Mouse (Mus musculus): Measurements from ENCODE around the gene Galnt16. TPM values are rescaled to one million over a fixed set of nuclear protein-coding genes. Genes with fewer than 3 reads are reported as not detected.

Galnt16 gene
- total and polyA plus RNA-seq, 2 experiments from 2014 or later = 28.2 to 67.9 TPM

DNA sequence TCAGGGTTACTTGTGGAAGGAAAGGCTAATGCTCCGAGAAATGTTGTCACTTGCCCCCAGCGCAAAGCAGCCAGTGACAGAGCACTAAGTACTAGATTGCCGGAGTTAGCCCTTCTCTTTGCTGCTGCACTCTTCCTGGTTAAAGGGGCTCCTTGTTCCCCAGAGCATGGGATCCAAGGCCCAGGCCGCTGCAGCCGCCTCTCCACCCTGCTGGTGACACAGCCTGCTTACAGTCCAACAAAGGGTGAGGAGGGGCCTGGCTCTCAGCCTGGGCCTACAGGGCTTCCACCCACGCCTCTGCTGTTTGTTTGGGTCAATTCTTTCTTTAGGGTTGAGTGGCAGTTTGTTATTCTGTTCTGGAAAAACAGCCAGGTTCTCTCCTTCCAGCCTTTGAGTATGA lies 80.7 kb downstream of the Galnt16 start:
- H3K27ac ChIP-seq = peak overlapping the region; percentile 52; the same call in 1 of the 2 replicates
- 20% methylated on average over 6 of the region's 6 CpGs for WGBS
- H3K4me2 ChIP-seq (ENCODE audit: low read depth, low read length) = no peak overlapping the region
- H3K36me3 ChIP-seq (ENCODE audit: insufficient read depth, low read length) = no peaks in the 10 kb centered on the region
- no peaks in the 10 kb centered on the region for H3K27me3 ChIP-seq (ENCODE audit: insufficient read depth, low read length)
- ATAC-seq (peak; percentile 88), DNase-seq (ENCODE audit: low spot score) (peak; percentile 69)
- peak; percentile 44; the same call in 1 of the 2 replicates for TF ChIP-seq CTCF (IDR thresholded peaks at IDR 0.05; ENCODE audit: low read depth)
- no peak overlapping the region for H3K9ac ChIP-seq (replicated peaks; ENCODE audit: low read length)
- no peaks in the 10 kb centered on the region for H3K9me3 ChIP-seq (ENCODE audit: low read length)
- no peak overlapping the region for H3K4me3 ChIP-seq (ENCODE audit: low read length)
- peaks cover 2% of the 10 kb centered on the region for H3K4me1 ChIP-seq (ENCODE audit: insufficient read depth, low read length)

- DNase-seq (ENCODE audit: low spot score) (peak; percentile 39), ATAC-seq (peak; percentile 30; the same call in 1 of the 2 replicates)
- WGBS = 65% methylated on average over 9 of the region's 9 CpGs
- no peak overlapping the region for H3K4me3 ChIP-seq (ENCODE audit: low read length)
- no peaks in the 10 kb centered on the region for H3K36me3 ChIP-seq (ENCODE audit: insufficient read depth, low read length)
- TF ChIP-seq CTCF (IDR thresholded peaks at IDR 0.05; ENCODE audit: low read depth) = no peak
- H3K4me2 ChIP-seq (ENCODE audit: low read depth, low read length) = no peak overlapping the region
- H3K27ac ChIP-seq = no peak overlapping the region
- H3K4me1 ChIP-seq (ENCODE audit: insufficient read depth, low read length) = peaks cover 8% of the 10 kb centered on the region
- H3K9ac ChIP-seq (replicated peaks; ENCODE audit: low read length) = no peak overlapping the region
- H3K9me3 ChIP-seq (ENCODE audit: low read length) = no peaks in the 10 kb centered on the region
- H3K27me3 ChIP-seq (ENCODE audit: insufficient read depth, low read length) = no peaks in the 10 kb centered on the region
Measured at GRCm38 (mm10) chr12:80601597-80602269, 83.7 kb downstream of the Galnt16 start.

DNA sequence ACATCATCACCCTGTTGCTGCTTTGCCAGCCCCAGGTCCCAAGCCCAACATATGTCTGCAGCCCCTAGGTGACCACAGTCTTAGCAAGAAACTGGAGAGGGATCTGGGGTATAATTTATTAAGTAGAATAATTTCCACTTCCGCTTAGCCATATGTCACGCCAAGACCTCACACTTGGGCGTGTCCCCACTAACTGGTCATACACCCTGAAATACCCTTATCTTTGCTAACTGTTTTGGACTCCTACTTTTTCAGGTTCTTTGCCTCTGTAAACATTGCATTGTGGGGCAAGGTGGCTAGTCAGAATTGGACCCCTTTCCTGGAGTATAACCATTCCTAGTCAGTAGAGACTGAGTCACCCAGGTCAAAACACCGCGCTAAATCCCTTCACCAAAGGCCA lies 84.4 kb downstream of the Galnt16 start:
- DNase-seq (ENCODE audit: low spot score) = no peak
- H3K4me1 ChIP-seq (ENCODE audit: insufficient read depth, low read length) = peaks cover 8% of the 10 kb centered on the region
- no peak overlapping the region for H3K27ac ChIP-seq
- TF ChIP-seq CTCF (IDR thresholded peaks at IDR 0.05; ENCODE audit: low read depth) = no peak
- no peaks in the 10 kb centered on the region for H3K9me3 ChIP-seq (ENCODE audit: low read length)
- WGBS = 96% methylated on average over 5 of the region's 5 CpGs
- no peak overlapping the region for H3K9ac ChIP-seq (replicated peaks; ENCODE audit: low read length)
- H3K4me3 ChIP-seq (ENCODE audit: low read length) = no peak overlapping the region
- ATAC-seq = no peak
- H3K4me2 ChIP-seq (ENCODE audit: low read depth, low read length) = no peak overlapping the region
- no peaks in the 10 kb centered on the region for H3K36me3 ChIP-seq (ENCODE audit: insufficient read depth, low read length)
- no peaks in the 10 kb centered on the region for H3K27me3 ChIP-seq (ENCODE audit: insufficient read depth, low read length)

DNA sequence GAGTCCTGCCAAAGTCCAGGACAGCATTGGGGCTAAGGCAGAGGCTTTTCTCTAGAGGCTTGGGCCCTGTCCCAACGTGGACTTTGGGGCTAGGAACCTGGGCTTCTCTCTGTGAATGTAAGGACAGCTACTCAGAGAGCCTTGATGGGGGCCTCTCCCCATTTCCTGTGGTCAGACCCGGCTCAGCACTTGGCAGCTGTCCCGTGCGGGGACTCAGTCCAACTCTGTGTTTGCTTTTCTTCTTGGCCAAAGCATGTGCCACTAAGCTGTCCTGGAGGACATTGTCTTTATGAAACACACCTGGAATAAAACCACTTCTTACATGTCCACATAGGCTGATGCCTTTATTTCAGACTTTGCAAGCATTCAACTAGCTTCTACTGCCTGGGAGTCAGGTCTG lies 85.5 kb downstream of the Galnt16 start:
- Histone ChIP-seq H3K9ac (replicated peaks; ENCODE audit: low read length) (no peak overlapping the region), H3K36me3 (ENCODE audit: insufficient read depth, low read length) (no peaks in the 10 kb centered on the region), H3K9me3 (ENCODE audit: low read length) (no peaks in the 10 kb centered on the region), H3K4me3 (ENCODE audit: low read length) (no peak overlapping the region), H3K27me3 (ENCODE audit: insufficient read depth, low read length) (no peaks in the 10 kb centered on the region), H3K27ac (peak overlapping the region; percentile 23; the same call in 1 of the 2 replicates), H3K4me2 (ENCODE audit: low read depth, low read length) (no peak overlapping the region), H3K4me1 (ENCODE audit: insufficient read depth, low read length) (peaks cover 8% of the 10 kb centered on the region)
- no peak for TF ChIP-seq CTCF (IDR thresholded peaks at IDR 0.05; ENCODE audit: low read depth)
- ATAC-seq (no peak), DNase-seq (ENCODE audit: low spot score) (peak; percentile 35)
- WGBS = 42% methylated on average over 4 of the region's 4 CpGs

DNA sequence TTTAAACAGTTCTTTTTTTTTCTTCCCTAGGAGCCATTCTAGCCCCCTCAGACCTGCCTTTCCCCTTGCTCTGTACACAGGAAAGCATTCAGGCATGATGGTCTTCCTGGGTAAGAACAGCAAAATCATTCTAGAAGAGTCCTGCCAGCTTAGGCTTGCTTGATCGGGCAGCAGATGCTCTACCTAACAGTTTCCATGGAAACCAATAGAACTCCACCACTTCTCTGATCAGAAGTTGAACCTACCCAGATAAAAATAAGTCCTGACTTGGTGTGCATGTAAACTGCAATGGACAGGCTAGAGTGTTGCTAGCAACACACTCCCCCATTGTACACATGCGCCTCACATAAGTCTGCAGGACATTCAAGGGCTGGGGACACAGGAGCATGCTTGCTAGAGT lies 86.1 kb downstream of the Galnt16 start:
- 54% methylated on average over 2 of the region's 2 CpGs for WGBS
- DNase-seq (ENCODE audit: low spot score) (peak; percentile 45), ATAC-seq (peak; percentile 25; the same call in 1 of the 2 replicates)
- Histone ChIP-seq H3K36me3 (ENCODE audit: insufficient read depth, low read length) (no peaks in the 10 kb centered on the region), H3K9me3 (ENCODE audit: low read length) (no peaks in the 10 kb centered on the region), H3K4me1 (ENCODE audit: insufficient read depth, low read length) (peaks cover 8% of the 10 kb centered on the region; the same call in 1 of the 2 replicates), H3K9ac (replicated peaks; ENCODE audit: low read length) (no peak overlapping the region), H3K4me3 (ENCODE audit: low read length) (no peak overlapping the region), H3K27me3 (ENCODE audit: insufficient read depth, low read length) (no peaks in the 10 kb centered on the region), H3K4me2 (ENCODE audit: low read depth, low read length) (no peak overlapping the region), H3K27ac (peak overlapping the region; percentile 23; the same call in 1 of the 2 replicates)
- TF ChIP-seq CTCF (IDR thresholded peaks at IDR 0.05; ENCODE audit: low read depth) = no peak

- Histone ChIP-seq H3K4me2 (ENCODE audit: low read depth, low read length) (no peak overlapping the region), H3K36me3 (ENCODE audit: insufficient read depth, low read length) (no peaks in the 10 kb centered on the region), H3K9ac (replicated peaks; ENCODE audit: low read length) (no peak overlapping the region), H3K27ac (no peak overlapping the region), H3K4me3 (ENCODE audit: low read length) (no peak overlapping the region), H3K4me1 (ENCODE audit: insufficient read depth, low read length) (peaks cover 8% of the 10 kb centered on the region; the same call in 1 of the 2 replicates), H3K27me3 (ENCODE audit: insufficient read depth, low read length) (no peaks in the 10 kb centered on the region), H3K9me3 (ENCODE audit: low read length) (no peaks in the 10 kb centered on the region)
- no peak for TF ChIP-seq CTCF (IDR thresholded peaks at IDR 0.05; ENCODE audit: low read depth)
- DNase-seq (ENCODE audit: low spot score) = no peak
- ATAC-seq = no peak
- WGBS = 96% methylated on average over 1 of the region's 1 CpGs
Measured at GRCm38 (mm10) chr12:80608576-80608975, 90.5 kb downstream of the Galnt16 start.

GRCm38 (mm10) chr12:80609928-80610327 lies 91.9 kb downstream of the Galnt16 start:
- DNase-seq (ENCODE audit: low spot score) (no peak), ATAC-seq (no peak)
- no peaks in the 10 kb centered on the region for H3K4me1 ChIP-seq (ENCODE audit: insufficient read depth, low read length)
- no peaks in the 10 kb centered on the region for H3K9me3 ChIP-seq (ENCODE audit: low read length)
- H3K9ac ChIP-seq (replicated peaks; ENCODE audit: low read length) = no peak overlapping the region
- 62% methylated on average over 3 of the region's 3 CpGs for WGBS
- TF ChIP-seq CTCF (IDR thresholded peaks at IDR 0.05; ENCODE audit: low read depth) = no peak
- H3K27ac ChIP-seq = no peak overlapping the region
- no peaks in the 10 kb centered on the region for H3K27me3 ChIP-seq (ENCODE audit: insufficient read depth, low read length)
- no peak overlapping the region for H3K4me3 ChIP-seq (ENCODE audit: low read length)
- H3K4me2 ChIP-seq (ENCODE audit: low read depth, low read length) = no peak overlapping the region
- H3K36me3 ChIP-seq (ENCODE audit: insufficient read depth, low read length) = no peaks in the 10 kb centered on the region
